Mouse (Mus musculus) cerebellum, adult 8-10 months (tissue): ENCODE measurements around the gene Lpp.

Experiments
- DNase-seq: peaks from one replicate; pipeline ENCODE4 v3.0.0; 2022

Lpp gene

GRCm38 (mm10) chr16:24506237-24506636, 112.9 kb downstream of the Lpp start:
- no peak for DNase-seq

- no peak for DNase-seq
Measured at GRCm38 (mm10) chr16:24506740-24507139, 113.4 kb downstream of the Lpp start.

- DNase-seq, result no peak
Measured at GRCm38 (mm10) chr16:24507927-24508540, 114.7 kb downstream of the Lpp start.

GRCm38 (mm10) chr16:24509100-24509812, 115.9 kb downstream of the Lpp start:
- DNase-seq, result no peak

- no peak for DNase-seq
Measured at GRCm38 (mm10) chr16:24509813-24510166, 116.5 kb downstream of the Lpp start.

- DNase-seq, result no peak
Measured at GRCm38 (mm10) chr16:24513228-24513627, 119.9 kb downstream of the Lpp start.

GRCm38 (mm10) chr16:24514802-24515727, 121.8 kb downstream of the Lpp start:
- DNase-seq, result no peak

- DNase-seq, result no peak
Measured at GRCm38 (mm10) chr16:24516993-24517392, 123.7 kb downstream of the Lpp start.

GRCm38 (mm10) chr16:24517501-24518042, 124.3 kb downstream of the Lpp start:
- DNase-seq, result no peak

- no peak for DNase-seq
Measured at GRCm38 (mm10) chr16:24518785-24519184, 125.5 kb downstream of the Lpp start.

- DNase-seq, result no peak
Measured at GRCm38 (mm10) chr16:24527219-24527618, 133.9 kb downstream of the Lpp start.

- no peak for DNase-seq
Measured at GRCm38 (mm10) chr16:24531681-24532080, 138.4 kb downstream of the Lpp start.

- DNase-seq, result no peak
Measured at GRCm38 (mm10) chr16:24535221-24535620, 141.9 kb downstream of the Lpp start.

GRCm38 (mm10) chr16:24536261-24536660, 143.0 kb downstream of the Lpp start:
- no peak for DNase-seq

- no peak for DNase-seq
Measured at GRCm38 (mm10) chr16:24539003-24539402, 145.7 kb downstream of the Lpp start.

GRCm38 (mm10) chr16:24542864-24543263, 149.6 kb downstream of the Lpp start:
- no peak for DNase-seq

GRCm38 (mm10) chr16:24545366-24545765, 152.1 kb downstream of the Lpp start:
- no peak for DNase-seq

GRCm38 (mm10) chr16:24558458-24558857, 165.2 kb downstream of the Lpp start:
- DNase-seq, result no peak

- no peak for DNase-seq
Measured at GRCm38 (mm10) chr16:24559811-24560210, 166.5 kb downstream of the Lpp start.

- DNase-seq, result no peak
Measured at GRCm38 (mm10) chr16:24560998-24561397, 167.7 kb downstream of the Lpp start.

- no peak for DNase-seq
Measured at GRCm38 (mm10) chr16:24561602-24562001, 168.3 kb downstream of the Lpp start.

GRCm38 (mm10) chr16:24565311-24565710, 172.0 kb downstream of the Lpp start:
- DNase-seq, result no peak

- no peak for DNase-seq
Measured at GRCm38 (mm10) chr16:24566277-24566676, 173.0 kb downstream of the Lpp start.
